Mouse (Mus musculus) thymus, postnatal 36 days (tissue): Measurements from ENCODE around the gene Hcn1.

Experiments used
- DNase-seq, 2 experiments: peaks; one replicate each; pipeline ENCODE4 v3.0.0; 2022; ENCODE audit warnings: mixed read lengths in 2 of 2

Hcn1 gene

DNA sequence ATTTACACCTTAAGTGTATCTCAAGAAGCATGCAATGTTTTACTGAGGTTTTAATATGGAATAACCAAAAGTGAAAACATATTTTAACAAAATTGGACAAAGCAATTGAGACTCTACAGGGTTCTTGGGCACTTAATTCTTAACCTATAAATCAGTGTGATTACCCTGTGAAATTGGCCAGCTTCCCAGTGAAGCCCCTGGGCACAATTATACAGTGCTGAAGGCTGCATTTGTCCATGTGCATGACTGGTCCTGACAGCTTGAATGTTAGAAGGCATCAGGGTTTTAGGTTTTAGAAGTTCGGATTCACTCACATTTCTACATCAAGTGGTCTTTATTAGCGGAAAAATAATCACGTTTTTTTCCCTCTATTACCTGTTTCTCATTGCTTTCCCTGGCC is 103.9 kb downstream of the Hcn1 start:
- no peak for DNase-seq

- DNase-seq: no peak
These were observed 104.4 kb downstream of the Hcn1 start for GRCm38 (mm10) chr13:117706496-117706895.

- no peak for DNase-seq
These were observed 105.0 kb downstream of the Hcn1 start for GRCm38 (mm10) chr13:117706986-117707738.

- no peak for DNase-seq
These were observed 108.7 kb downstream of the Hcn1 start for GRCm38 (mm10) chr13:117710811-117711210.

DNA sequence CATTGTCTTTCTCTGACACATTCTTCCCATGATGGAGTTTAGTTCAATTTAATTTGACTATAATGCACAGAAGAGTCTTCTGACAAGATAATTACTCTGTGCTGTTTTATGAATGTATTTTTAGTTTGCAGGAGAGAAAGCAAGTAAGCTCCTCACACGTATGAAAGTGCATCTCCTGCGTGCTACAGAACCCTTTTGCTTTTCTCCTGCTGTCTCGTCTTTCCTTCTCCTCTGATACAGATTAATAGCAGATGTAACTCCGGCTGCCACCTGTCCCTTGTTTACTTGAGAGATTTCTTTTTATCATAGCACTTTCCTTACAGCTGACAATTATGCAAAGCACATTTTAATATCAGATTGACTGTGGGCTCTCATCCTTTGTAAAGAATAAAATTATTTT is 120.0 kb downstream of the Hcn1 start:
- DNase-seq: no peak

DNA sequence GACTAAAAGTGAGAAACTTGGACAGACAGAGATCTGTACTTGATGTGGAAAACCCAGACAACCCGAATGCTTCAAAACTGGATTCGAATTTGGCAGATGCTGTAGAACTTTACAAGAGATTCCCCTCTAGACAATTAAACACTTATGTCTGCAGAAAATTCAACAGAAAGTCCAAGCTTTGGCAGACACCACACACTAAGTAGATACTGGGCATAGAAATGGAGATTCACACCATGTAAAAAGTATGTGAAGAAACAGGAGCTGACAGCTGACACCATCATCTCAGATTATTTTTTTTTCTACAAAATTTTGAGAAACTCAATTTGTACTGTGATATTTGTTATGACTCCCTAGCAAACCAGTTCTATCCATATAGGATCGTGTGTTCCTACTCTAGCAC is 122.0 kb downstream of the Hcn1 start:
- no peak for DNase-seq

DNA sequence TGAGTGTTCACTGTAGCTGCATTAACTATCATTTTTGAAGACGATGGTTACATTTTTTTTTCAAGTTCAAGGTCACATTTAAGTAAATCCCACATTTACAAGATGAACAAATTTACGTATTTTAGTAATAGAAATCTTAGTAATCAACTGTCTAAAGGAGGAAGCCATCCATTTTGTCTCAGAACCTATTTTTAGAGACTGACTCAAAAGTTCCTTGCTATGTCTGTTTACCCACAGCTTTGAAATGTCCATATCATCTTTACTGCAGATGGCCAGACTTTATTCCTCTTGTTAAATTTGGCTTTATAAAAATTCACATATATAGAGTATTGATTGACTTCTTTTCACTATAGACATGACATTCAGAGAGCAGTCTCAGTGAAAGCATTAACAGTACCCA is 126.3 kb downstream of the Hcn1 start:
- no peak for DNase-seq

GRCm38 (mm10) chr13:117732738-117733137 is 130.6 kb downstream of the Hcn1 start:
- no peak for DNase-seq

DNA sequence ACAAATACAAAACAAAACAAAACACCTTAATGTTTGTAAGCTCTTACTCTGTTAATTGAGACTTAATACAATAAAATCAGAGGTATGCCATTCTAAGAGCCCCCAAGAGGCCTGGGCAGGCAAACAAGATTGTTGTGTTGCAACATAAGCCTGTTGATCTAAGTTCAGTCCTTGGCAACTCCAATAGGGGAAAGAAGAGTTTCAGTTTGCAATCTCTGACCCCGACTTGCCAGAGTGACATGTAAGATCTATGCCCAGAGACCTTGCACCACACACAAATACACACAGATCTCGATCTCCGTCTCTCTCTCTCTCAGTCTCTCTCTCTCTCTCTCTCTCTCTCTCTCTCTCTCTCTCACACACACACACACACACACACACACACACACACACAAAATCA is 142.3 kb downstream of the Hcn1 start:
- DNase-seq: no peak

- no peak for DNase-seq
These were observed 143.1 kb downstream of the Hcn1 start for GRCm38 (mm10) chr13:117745173-117745572.

GRCm38 (mm10) chr13:117765487-117765886 is 163.4 kb downstream of the Hcn1 start:
- DNase-seq: no peak

GRCm38 (mm10) chr13:117785376-117785775 is 183.3 kb downstream of the Hcn1 start:
- DNase-seq: peak in 1 of 2 experiments; percentile 14

DNA sequence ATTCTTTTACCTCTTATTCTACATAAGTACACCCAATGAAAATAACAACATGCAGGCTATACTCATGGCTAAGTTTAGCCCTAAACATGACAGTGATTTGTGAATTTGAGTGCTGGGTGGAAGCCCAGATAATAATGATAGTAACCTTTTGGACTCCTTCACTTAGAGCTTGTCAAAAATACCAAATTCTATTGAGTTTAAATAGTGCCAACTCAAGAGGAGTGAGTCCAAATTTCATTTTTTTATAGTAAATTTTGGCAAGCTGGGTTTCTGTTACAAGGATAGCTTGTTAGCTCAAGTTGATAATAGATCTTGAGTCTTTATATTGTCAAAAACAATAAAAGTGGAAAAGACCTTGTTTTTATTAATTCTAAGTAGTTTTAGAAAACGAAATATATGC is 190.7 kb downstream of the Hcn1 start:
- no peak for DNase-seq

DNA sequence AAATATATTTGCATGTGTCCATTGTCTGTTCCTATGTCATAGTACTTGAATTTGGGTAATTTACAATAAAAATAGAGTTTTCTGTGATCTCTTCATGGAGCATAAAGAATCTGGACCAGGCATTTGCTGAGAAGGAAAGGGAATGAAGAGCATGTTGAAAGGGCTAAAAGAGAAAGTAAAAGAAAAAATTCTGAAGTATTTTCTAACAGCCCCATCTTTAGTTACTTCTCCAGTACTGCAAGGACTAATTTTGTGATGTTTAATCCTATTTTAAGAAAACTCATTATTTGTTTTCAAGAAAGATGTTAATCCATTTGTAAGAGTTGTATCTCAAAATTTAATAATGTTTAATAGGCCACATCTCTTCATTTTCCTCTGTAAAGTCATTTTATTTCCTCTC is 198.9 kb downstream of the Hcn1 start:
- DNase-seq: no peak

DNA sequence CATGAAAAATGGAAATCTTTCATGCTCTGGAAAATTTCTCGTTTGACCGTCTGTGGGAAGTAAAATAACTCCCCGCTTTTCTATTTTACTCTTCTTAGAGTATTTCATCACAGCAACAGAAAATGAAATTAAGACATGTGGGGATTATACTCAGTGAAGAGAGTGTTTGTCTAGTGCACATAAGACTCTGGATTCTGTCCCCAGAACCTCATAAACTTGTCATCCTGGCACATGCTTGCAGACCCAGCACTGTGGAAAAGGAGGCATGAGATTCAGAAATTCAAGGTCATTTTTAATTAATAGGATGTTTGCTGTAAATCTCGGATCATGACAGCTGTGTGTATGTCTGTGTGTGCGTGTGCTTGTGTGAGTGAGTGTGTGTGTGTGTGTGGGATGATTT is 225.5 kb downstream of the Hcn1 start:
- DNase-seq: no peak

DNA sequence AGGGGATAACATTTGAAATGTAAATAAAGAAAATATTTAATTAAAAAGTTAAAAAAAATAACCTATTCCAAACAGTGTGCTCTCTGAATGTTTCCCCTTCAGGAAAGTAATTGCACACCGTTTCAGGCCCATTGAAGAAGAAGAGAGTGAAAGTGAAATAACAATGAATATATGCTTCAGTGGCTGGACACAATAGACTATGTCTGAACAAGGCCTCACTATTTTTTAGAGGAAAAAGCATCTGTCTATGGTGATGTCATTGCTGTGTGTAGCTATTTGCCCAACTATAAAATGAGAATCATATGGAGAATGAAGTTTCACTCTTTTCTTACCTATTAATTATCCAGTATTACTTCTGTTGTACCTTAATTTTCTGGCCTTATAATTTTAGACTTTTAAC is 234.5 kb downstream of the Hcn1 start:
- DNase-seq: no peak

- DNase-seq: no peak
These were observed 236.1 kb downstream of the Hcn1 start for GRCm38 (mm10) chr13:117838264-117838663.

GRCm38 (mm10) chr13:117842366-117842765 is 240.2 kb downstream of the Hcn1 start:
- DNase-seq: no peak

DNA sequence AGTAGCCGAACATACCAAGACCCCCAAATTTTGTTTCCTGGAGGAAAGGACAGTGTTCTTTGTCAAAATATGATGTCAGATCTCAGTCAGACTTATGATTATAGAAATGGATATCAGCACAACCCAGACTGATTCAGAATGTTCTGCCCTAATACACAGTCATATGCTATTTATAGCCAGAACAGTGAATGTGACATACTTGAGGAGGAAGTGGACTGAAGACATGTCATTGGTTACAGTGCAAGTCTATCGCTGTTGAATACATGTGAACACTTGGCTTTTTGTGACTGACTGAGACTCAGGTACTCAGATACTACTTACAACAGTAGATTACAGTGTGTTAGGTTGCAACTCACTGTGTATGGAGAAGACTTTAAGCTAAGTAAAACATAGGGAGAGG is 245.2 kb downstream of the Hcn1 start:
- no peak for DNase-seq

DNA sequence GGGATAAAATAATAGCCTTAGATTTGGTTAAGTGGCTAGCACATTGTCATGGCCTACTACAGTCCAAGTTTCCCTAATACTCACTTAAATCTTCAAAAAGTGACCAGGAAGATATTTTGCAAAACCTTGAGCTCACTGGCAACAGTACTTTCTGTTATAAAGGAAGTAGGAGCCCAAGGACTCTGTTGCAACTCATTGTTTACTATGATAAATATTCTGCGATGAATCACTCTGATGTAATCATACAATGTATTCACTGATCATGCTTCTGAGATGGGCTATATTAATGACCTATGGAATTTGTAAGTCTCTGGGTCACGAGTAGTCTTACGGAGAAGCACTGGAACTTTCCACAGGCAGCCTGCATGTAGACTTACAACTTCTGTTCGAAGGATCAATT is 246.6 kb downstream of the Hcn1 start:
- DNase-seq: no peak

GRCm38 (mm10) chr13:117851954-117852710 is 250.0 kb downstream of the Hcn1 start:
- DNase-seq: no peak

GRCm38 (mm10) chr13:117852711-117853051 is 250.6 kb downstream of the Hcn1 start:
- no peak for DNase-seq

GRCm38 (mm10) chr13:117858416-117858815 is 256.3 kb downstream of the Hcn1 start:
- no peak for DNase-seq

- no peak for DNase-seq
These were observed 275.7 kb downstream of the Hcn1 start for GRCm38 (mm10) chr13:117877787-117878186.
